Mouse (Mus musculus) T-helper 17 cell (primary cell): ENCODE measurements around the gene Snx12.
"Not testable (repeated sequence)": the region's sequence is repeated elsewhere in the genome, so short reads cannot be mapped to it uniquely, and the experiment has no call there.

ENCODE experiments used
- in situ Hi-C, 2 experiments: fragments of 300-600 bp; cut with MboI, MseI; formaldehyde crosslinking; loops; 1 replicate in 1 of 2; 2 replicates in 1 of 2; pipeline ENCODE4 v1.15.1; 2025; ENCODE audit warnings: high pct_unique_total_duplicates in 2 of 2

Gene Snx12

GRCm38 (mm10) chrX:101147506-101147905 is 74.9 kb downstream of the Snx12 start:
- in situ Hi-C loops: no loop called here

- in situ Hi-C loops: loop anchor here (5.0 kb wide), 1 partner anchor 200 kb away; no protein-coding TSS in a partner anchor
Observed at GRCm38 (mm10) chrX:101131992-101132791, 90.2 kb downstream of the Snx12 start.

- in situ Hi-C loops: loop anchor here (5.0 kb wide), 1 partner anchor 201 kb away; no protein-coding TSS in a partner anchor
Observed at GRCm38 (mm10) chrX:101131001-101131400, 91.4 kb downstream of the Snx12 start.

GRCm38 (mm10) chrX:101128559-101128958 is 93.8 kb downstream of the Snx12 start:
- in situ Hi-C loops: no loop called here

- in situ Hi-C loops: no loop called here
Observed at GRCm38 (mm10) chrX:101126977-101127376, 95.4 kb downstream of the Snx12 start.

GRCm38 (mm10) chrX:101126474-101126955 is 95.8 kb downstream of the Snx12 start:
- in situ Hi-C loops: no loop called here

- in situ Hi-C loops: no loop called here
Observed at GRCm38 (mm10) chrX:101120546-101120945, 101.8 kb downstream of the Snx12 start.

GRCm38 (mm10) chrX:101085920-101086319 is 136.4 kb downstream of the Snx12 start, which contains the start of gene Slc7a3:
TSS of gene Slc7a3 (minus strand) at chrX:101086020.
- in situ Hi-C loops: no loop called here

- in situ Hi-C loops: not testable (repeated sequence)
Observed at GRCm38 (mm10) chrX:101085211-101085610, 137.2 kb downstream of the Snx12 start.

GRCm38 (mm10) chrX:101084192-101084591 is 138.2 kb downstream of the Snx12 start:
- in situ Hi-C loops: no loop called here

- in situ Hi-C loops: no loop called here
Observed at GRCm38 (mm10) chrX:101065245-101065644, 157.1 kb downstream of the Snx12 start.

- in situ Hi-C loops: no loop called here
Observed at GRCm38 (mm10) chrX:101063503-101063902, 158.9 kb downstream of the Snx12 start.

GRCm38 (mm10) chrX:101059541-101059940 is 162.8 kb downstream of the Snx12 start, which contains the start of gene Tex11:
TSS of gene Tex11 (minus strand) at chrX:101059667.
- in situ Hi-C loops: no loop called here
